Mouse (Mus musculus) heart, postnatal 0 days (tissue): ENCODE results near the gene Casp7. TPM values are rescaled to one million over a fixed set of nuclear protein-coding genes. Genes with fewer than 3 reads are reported as not detected.
A peak's percentile ranks its signal among the peaks of the same experiment; 100 is the strongest.

Source experiments
- ATAC-seq: fragments of 200-750 bp; cut with Nextera tagmentation; 2 replicates; pipeline ENCODE4 v1.8.0; 2017; ENCODE audit warnings: low read depth, moderate number of reproducible peaks, moderate library complexity; ENCODE audit not compliant: insufficient read depth
- DNase-seq: peaks from one replicate; pipeline ENCODE4 v3.0.0-alpha.2; 2016; ENCODE audit warnings: low spot score
- H3K27ac ChIP-seq: fragments of 300-500 bp; sonication (generic); 2 replicates; pipeline ENCODE4 v1.5.1; 2014; ENCODE audit warnings: low read depth, mild to moderate bottlenecking
- H3K27me3 ChIP-seq: fragments of 300-500 bp; sonication (generic); 2 replicates; pipeline ENCODE4 v1.6.1; 2014; ENCODE audit warnings: low read length, mixed read lengths; ENCODE audit not compliant: control insufficient read depth, insufficient read depth
- H3K36me3 ChIP-seq: fragments of 300-500 bp; sonication (generic); replicated peaks from 2 replicates; pipeline ENCODE4 v1.6.1; 2014; ENCODE audit warnings: low read length, mixed read lengths; ENCODE audit not compliant: control insufficient read depth, insufficient read depth
- H3K4me1 ChIP-seq: fragments of 300-500 bp; sonication (generic); 2 replicates; pipeline ENCODE4 v1.6.1; 2014; ENCODE audit warnings: antibody characterized with exemption; ENCODE audit not compliant: control insufficient read depth, insufficient read depth
- H3K4me2 ChIP-seq: fragments of 300-500 bp; sonication (generic); 2 replicates; pipeline ENCODE4 v1.6.1; 2014; ENCODE audit warnings: low read depth, mild to moderate bottlenecking, low read length, moderate library complexity
- H3K4me3 ChIP-seq: fragments of 300-500 bp; sonication (generic); 2 replicates; pipeline ENCODE4 v1.5.1; 2014; ENCODE audit warnings: low read depth, low read length
- H3K9ac ChIP-seq: fragments of 300-500 bp; sonication (generic); replicated peaks from 2 replicates; pipeline ENCODE4 v1.6.1; 2014; ENCODE audit warnings: low read depth, low read length, mixed read lengths
- H3K9me3 ChIP-seq: fragments of 300-500 bp; sonication (generic); replicated peaks from 2 replicates; pipeline ENCODE4 v1.6.1; 2016; ENCODE audit warnings: low read length; ENCODE audit not compliant: control insufficient read depth
- CTCF ChIP-seq: IDR thresholded peaks from 2 replicates; pipeline ENCODE4 v1.5.1; 2016; ENCODE audit warnings: antibody characterized with exemption, control low read depth, low read depth
- EP300 ChIP-seq: IDR thresholded peaks from 2 replicates; pipeline ENCODE4 v1.6.1; 2016; ENCODE audit warnings: antibody characterized with exemption, low read depth
- WGBS: fragments of 180-500 bp; shearing (Covaris S2); extraction: QIAGEN DNeasy Blood & Tissue Kit; methylation state at CpG from one replicate; pipeline ENCODE4 v1.1.7; 2014; 5-methylcytosine and 5-hydroxymethylcytosine counted together
- polyA plus RNA-seq: library from polyadenylated mRNA; unstranded; fragments of >200 nt; fragmentation: Nextera tagmentation; extraction: Ambion mirVana; gene quantifications from 2 replicates; pipeline ENCODE4 v1.2.1, GENCODE M21; 2015
- total RNA-seq: library from RNA; depleted of rRNA; stranded (reverse); fragments of >200 nt; gene quantifications from 2 replicates; pipeline ENCODE4 v1.2.3, GENCODE M21; 2014; ENCODE audit warnings: low replicate concordance

Gene Casp7
- total and polyA plus RNA-seq, 2 experiments from 2014 or later: 27.0 to 33.2 TPM

GRCm38 (mm10) chr19:56430369-56430768 lies 33.4 kb downstream of the Casp7 start:
- no peaks in the 10 kb centered on the region for H3K9me3 ChIP-seq
- no peaks in the 10 kb centered on the region for H3K27me3 ChIP-seq
- ATAC-seq: no peak
- H3K36me3 ChIP-seq: peaks cover 23% of the 10 kb centered on the region
- no peak overlapping the region for H3K4me2 ChIP-seq
- H3K4me3 ChIP-seq: no peak overlapping the region
- no peak for TF ChIP-seq CTCF
- TF ChIP-seq EP300: no peak
- H3K27ac ChIP-seq: no peak overlapping the region
- peaks cover 12% of the 10 kb centered on the region for H3K4me1 ChIP-seq
- no peak overlapping the region for H3K9ac ChIP-seq
- no peak for DNase-seq
- 69% methylated on average over 8 of the region's 8 CpGs for WGBS

DNA sequence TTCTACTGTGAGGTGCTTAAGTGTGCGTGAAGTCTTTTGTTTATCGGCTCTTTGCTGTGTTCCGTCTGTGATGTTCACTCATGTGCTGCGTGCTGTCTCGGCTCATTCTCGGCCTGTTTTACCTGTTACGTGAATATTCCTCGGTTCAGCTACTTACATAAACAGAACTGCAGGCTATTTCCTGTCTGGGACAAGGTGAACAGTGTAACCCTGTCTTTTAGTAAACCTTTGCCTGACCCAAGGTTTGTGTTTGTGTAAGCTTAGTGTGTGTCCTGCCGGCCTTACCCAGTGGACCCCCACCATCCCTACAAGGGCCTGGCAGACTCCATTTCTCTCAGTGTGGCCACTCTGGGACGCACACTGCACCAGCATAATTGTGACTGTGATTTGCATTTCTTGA lies 35.8 kb downstream of the Casp7 start:
- H3K4me3 ChIP-seq: no peak overlapping the region
- H3K27me3 ChIP-seq: no peaks in the 10 kb centered on the region
- H3K4me1 ChIP-seq: no peaks in the 10 kb centered on the region
- ATAC-seq: no peak
- no peak overlapping the region for H3K9ac ChIP-seq
- H3K9me3 ChIP-seq: no peaks in the 10 kb centered on the region
- H3K36me3 ChIP-seq: peaks cover 47% of the 10 kb centered on the region
- DNase-seq: no peak
- no peak overlapping the region for H3K27ac ChIP-seq
- no peak for TF ChIP-seq CTCF
- TF ChIP-seq EP300: no peak
- WGBS: 92% methylated on average over 10 of the region's 10 CpGs
- no peak overlapping the region for H3K4me2 ChIP-seq

DNA sequence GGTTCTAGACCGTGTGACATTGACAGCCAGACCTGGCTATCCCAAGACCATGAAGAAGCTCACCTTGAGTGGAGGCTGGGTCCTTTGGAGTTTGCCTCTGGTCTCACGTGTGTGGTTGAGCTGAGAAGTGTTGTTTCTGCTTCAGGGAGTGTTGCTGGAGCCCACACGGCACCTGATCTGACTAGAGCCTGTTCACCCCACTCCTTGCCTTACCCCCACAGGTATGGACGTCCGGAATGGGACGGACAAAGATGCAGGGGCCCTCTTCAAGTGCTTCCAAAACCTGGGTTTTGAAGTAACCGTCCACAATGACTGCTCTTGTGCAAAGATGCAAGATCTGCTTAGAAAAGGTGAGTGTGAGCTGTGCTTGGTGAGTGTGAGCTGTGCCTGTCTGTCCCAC lies 36.7 kb downstream of the Casp7 start:
- H3K9me3 ChIP-seq: no peaks in the 10 kb centered on the region
- no peak overlapping the region for H3K9ac ChIP-seq
- ATAC-seq (no peak), DNase-seq (no peak)
- no peak overlapping the region for H3K4me3 ChIP-seq
- H3K4me1 ChIP-seq: 0 out of 2 replicates have a peak, but pooled peaks cover under 1% of the 10 kb centered on the region
- H3K36me3 ChIP-seq: peaks cover 53% of the 10 kb centered on the region
- 84% methylated on average over 7 of the region's 7 CpGs for WGBS
- no peak overlapping the region for H3K27ac ChIP-seq
- no peaks in the 10 kb centered on the region for H3K27me3 ChIP-seq
- no peak overlapping the region for H3K4me2 ChIP-seq
- TF ChIP-seq EP300 (no peak), CTCF (no peak)

DNA sequence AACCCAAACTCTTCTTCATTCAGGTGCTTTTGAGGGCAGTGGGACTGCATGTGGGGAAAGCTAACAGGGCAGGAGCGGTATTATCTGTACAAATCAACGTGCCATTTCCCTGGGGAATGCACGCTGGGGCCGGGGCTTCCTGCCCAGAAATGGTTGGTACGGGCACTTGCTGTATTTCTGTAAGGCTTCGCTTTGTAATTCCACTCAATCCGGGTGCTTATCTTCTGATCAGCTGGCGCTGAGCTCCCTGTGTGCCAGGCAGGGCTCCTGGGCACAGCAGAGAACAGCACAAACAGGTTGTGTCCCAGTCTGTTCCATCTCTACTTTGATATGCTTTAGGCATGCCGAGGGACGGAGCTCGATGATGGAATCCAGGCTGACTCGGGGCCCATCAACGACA lies 39.5 kb downstream of the Casp7 start:
- WGBS: 82% methylated on average over 13 of the region's 13 CpGs
- Histone ChIP-seq H3K4me3 (no peak overlapping the region), H3K9me3 (no peaks in the 10 kb centered on the region), H3K27ac (no peak overlapping the region), H3K9ac (no peak overlapping the region), H3K36me3 (peaks cover 62% of the 10 kb centered on the region), H3K4me1 (peaks cover 8% of the 10 kb centered on the region; the same call in 1 of the 2 replicates), H3K4me2 (no peak overlapping the region), H3K27me3 (no peaks in the 10 kb centered on the region)
- TF ChIP-seq EP300 (no peak), CTCF (no peak)
- DNase-seq: no peak
- no peak for ATAC-seq

DNA sequence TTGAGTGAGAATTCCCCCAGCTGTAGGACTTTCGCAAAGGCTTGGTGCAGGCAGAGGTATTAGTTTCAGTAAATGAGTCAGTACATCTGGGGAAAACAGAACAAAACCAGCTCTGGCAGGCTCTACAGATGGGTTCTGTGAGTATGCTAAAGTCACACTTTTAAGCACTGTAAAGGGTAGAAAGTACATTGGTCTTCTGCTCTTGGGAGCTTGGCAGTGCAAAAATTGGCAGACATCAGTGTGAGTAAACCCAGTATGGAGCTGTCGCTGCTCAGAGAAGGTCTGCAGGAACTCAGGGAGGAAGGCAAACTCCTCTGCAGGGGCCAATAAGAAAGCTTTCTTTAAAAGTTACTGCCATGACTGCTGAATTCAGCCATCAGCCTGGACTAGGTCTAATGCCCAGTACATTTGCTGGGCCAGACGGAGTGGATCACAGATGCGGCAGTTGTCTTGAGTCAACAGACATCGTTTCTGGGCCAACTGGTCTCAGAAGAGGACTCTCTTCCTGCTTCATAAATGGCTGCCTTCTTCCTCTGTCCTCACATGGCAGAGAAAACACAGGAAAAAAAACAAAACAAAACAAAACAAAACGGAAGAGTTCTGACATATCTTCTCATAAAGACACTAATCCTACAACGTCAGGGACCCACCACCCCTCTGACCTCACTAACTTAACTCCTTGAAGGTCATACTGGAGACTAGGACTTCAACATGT lies 41.6 kb downstream of the Casp7 start:
- WGBS: 55% methylated on average over 7 of the region's 7 CpGs
- H3K36me3 ChIP-seq: peaks cover 57% of the 10 kb centered on the region
- H3K4me3 ChIP-seq: no peak overlapping the region

DNA sequence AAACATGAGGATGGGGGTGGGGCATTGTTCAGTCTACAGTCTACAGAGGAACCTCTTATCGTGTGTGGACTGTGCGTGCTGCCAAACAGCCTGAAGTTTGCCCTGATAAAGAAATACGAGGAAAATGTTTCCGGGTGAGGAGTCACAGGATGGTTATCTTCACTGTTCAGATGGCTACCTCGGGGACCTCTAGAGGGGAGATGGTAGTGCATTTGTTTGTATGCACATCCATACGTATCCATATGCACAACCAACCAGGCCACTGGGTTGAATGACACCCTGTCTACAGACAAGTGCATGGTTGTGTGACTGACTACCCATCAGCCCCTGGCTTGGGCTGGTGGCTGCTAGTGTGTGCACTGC lies 42.1 kb downstream of the Casp7 start:
- whole genome bisulfite sequencing: 38% methylated on average over 6 of the region's 6 CpGs
- H3K27ac ChIP-seq: no peak overlapping the region
- no peak for TF ChIP-seq CTCF
- TF ChIP-seq EP300: no peak
- no peaks in the 10 kb centered on the region for H3K9me3 ChIP-seq
- H3K27me3 ChIP-seq: no peaks in the 10 kb centered on the region
- H3K9ac ChIP-seq: no peak overlapping the region
- H3K4me2 ChIP-seq: no peak overlapping the region
- ATAC-seq (peak; percentile 32; the same call in 1 of the 2 replicates), DNase-seq (no peak)
- H3K36me3 ChIP-seq: peaks cover 51% of the 10 kb centered on the region
- no peak overlapping the region for H3K4me3 ChIP-seq
- peaks cover 15% of the 10 kb centered on the region for H3K4me1 ChIP-seq

More for the DNA sequence above, 41.6 kb downstream of the Casp7 start:
- Histone ChIP-seq H3K4me2 (no peak overlapping the region), H3K9me3 (no peaks in the 10 kb centered on the region), H3K4me1 (peaks cover 11% of the 10 kb centered on the region), H3K27ac (peak overlapping the region; percentile 47), H3K9ac (no peak overlapping the region), H3K27me3 (no peaks in the 10 kb centered on the region)
- TF ChIP-seq EP300: no peak
- no peak for TF ChIP-seq CTCF
- ATAC-seq (no peak), DNase-seq (no peak)
